Mouse (Mus musculus): ENCODE data around the gene Kctd7. TPM values are rescaled to one million over a fixed set of nuclear protein-coding genes. Genes with fewer than 3 reads are reported as not detected.

Gene Kctd7
- polyA plus RNA-seq, 1 experiment from 2014 or later = 3.7 TPM

GRCm38 (mm10) chr5:130154286-130154685 lies 9.6 kb downstream of the Kctd7 start:
- Histone ChIP-seq H3K4me1 (ENCODE audit: control insufficient read depth, insufficient read depth, low read length) (no peaks in the 10 kb centered on the region), H3K4me2 (ENCODE audit: low read depth, severe bottlenecking) (no peak overlapping the region), H3K9me3 (ENCODE audit: control insufficient read depth, low read length) (no peaks in the 10 kb centered on the region), H3K4me3 (ENCODE audit: low read depth, low read length) (no peak overlapping the region), H3K27ac (replicated peaks; ENCODE audit: low read depth, low read length) (no peak overlapping the region), H3K36me3 (ENCODE audit: control insufficient read depth, insufficient read depth, low read length) (peaks cover 4% of the 10 kb centered on the region; the same call in 1 of the 2 replicates), H3K9ac (ENCODE audit: low read length) (no peak overlapping the region), H3K27me3 (ENCODE audit: control insufficient read depth, insufficient read depth, low read length) (no peaks in the 10 kb centered on the region)
- ATAC-seq (ENCODE audit: insufficient number of reproducible peaks, low FRiP score, low TSS enrichment, low read depth) (no peak), DNase-seq (ENCODE audit: low spot score) (no peak)
- WGBS = 82% methylated on average over 2 of the region's 2 CpGs

GRCm38 (mm10) chr5:130158545-130158944 lies 13.9 kb downstream of the Kctd7 start:
- H3K4me2 ChIP-seq (ENCODE audit: low read depth, severe bottlenecking) = no peak overlapping the region
- 75% methylated on average over 4 of the region's 4 CpGs for WGBS
- no peaks in the 10 kb centered on the region for H3K9me3 ChIP-seq (ENCODE audit: control insufficient read depth, low read length)
- DNase-seq (ENCODE audit: low spot score) = no peak
- no peaks in the 10 kb centered on the region for H3K4me1 ChIP-seq (ENCODE audit: control insufficient read depth, insufficient read depth, low read length)
- no peak overlapping the region for H3K9ac ChIP-seq (ENCODE audit: low read length)
- no peak overlapping the region for H3K4me3 ChIP-seq (ENCODE audit: low read depth, low read length)
- H3K27me3 ChIP-seq (ENCODE audit: control insufficient read depth, insufficient read depth, low read length) = no peaks in the 10 kb centered on the region
- H3K27ac ChIP-seq (replicated peaks; ENCODE audit: low read depth, low read length) = no peak overlapping the region
- H3K36me3 ChIP-seq (ENCODE audit: control insufficient read depth, insufficient read depth, low read length) = no peaks in the 10 kb centered on the region
- no peak for ATAC-seq (ENCODE audit: insufficient number of reproducible peaks, low FRiP score, low TSS enrichment, low read depth)

- no peak for ATAC-seq (ENCODE audit: insufficient number of reproducible peaks, low FRiP score, low TSS enrichment, low read depth)
- WGBS = 72% methylated on average over 7 of the region's 7 CpGs
- Histone ChIP-seq H3K4me1 (ENCODE audit: control insufficient read depth, insufficient read depth, low read length) (no peaks in the 10 kb centered on the region), H3K27ac (replicated peaks; ENCODE audit: low read depth, low read length) (no peak overlapping the region), H3K9ac (ENCODE audit: low read length) (no peak overlapping the region), H3K9me3 (ENCODE audit: control insufficient read depth, low read length) (no peaks in the 10 kb centered on the region), H3K36me3 (ENCODE audit: control insufficient read depth, insufficient read depth, low read length) (no peaks in the 10 kb centered on the region), H3K4me2 (ENCODE audit: low read depth, severe bottlenecking) (no peak overlapping the region), H3K27me3 (ENCODE audit: control insufficient read depth, insufficient read depth, low read length) (no peaks in the 10 kb centered on the region), H3K4me3 (ENCODE audit: low read depth, low read length) (no peak overlapping the region)
- no peak for DNase-seq (ENCODE audit: low spot score)
These were observed 15.1 kb downstream of the Kctd7 start for GRCm38 (mm10) chr5:130159761-130160201.

- no peak overlapping the region for H3K9ac ChIP-seq (ENCODE audit: low read length)
- H3K4me2 ChIP-seq (ENCODE audit: low read depth, severe bottlenecking) = no peak overlapping the region
- no peak overlapping the region for H3K4me3 ChIP-seq (ENCODE audit: low read depth, low read length)
- H3K9me3 ChIP-seq (ENCODE audit: control insufficient read depth, low read length) = no peaks in the 10 kb centered on the region
- no peaks in the 10 kb centered on the region for H3K36me3 ChIP-seq (ENCODE audit: control insufficient read depth, insufficient read depth, low read length)
- peak; percentile 84 for DNase-seq (ENCODE audit: low spot score)
- no peak for ATAC-seq (ENCODE audit: insufficient number of reproducible peaks, low FRiP score, low TSS enrichment, low read depth)
- no peaks in the 10 kb centered on the region for H3K4me1 ChIP-seq (ENCODE audit: control insufficient read depth, insufficient read depth, low read length)
- whole genome bisulfite sequencing = 2% methylated on average over 7 of the region's 7 CpGs
- no peaks in the 10 kb centered on the region for H3K27me3 ChIP-seq (ENCODE audit: control insufficient read depth, insufficient read depth, low read length)
- no peak overlapping the region for H3K27ac ChIP-seq (replicated peaks; ENCODE audit: low read depth, low read length)
These were observed 19.0 kb downstream of the Kctd7 start for GRCm38 (mm10) chr5:130163670-130164069.

- no peaks in the 10 kb centered on the region for H3K27me3 ChIP-seq (ENCODE audit: control insufficient read depth, insufficient read depth, low read length)
- H3K9me3 ChIP-seq (ENCODE audit: control insufficient read depth, low read length) = no peaks in the 10 kb centered on the region
- no peak overlapping the region for H3K4me3 ChIP-seq (ENCODE audit: low read depth, low read length)
- 73% methylated on average over 4 of the region's 4 CpGs for WGBS
- no peaks in the 10 kb centered on the region for H3K4me1 ChIP-seq (ENCODE audit: control insufficient read depth, insufficient read depth, low read length)
- DNase-seq (ENCODE audit: low spot score) (no peak), ATAC-seq (ENCODE audit: insufficient number of reproducible peaks, low FRiP score, low TSS enrichment, low read depth) (no peak)
- H3K4me2 ChIP-seq (ENCODE audit: low read depth, severe bottlenecking) = no peak overlapping the region
- no peaks in the 10 kb centered on the region for H3K36me3 ChIP-seq (ENCODE audit: control insufficient read depth, insufficient read depth, low read length)
- H3K27ac ChIP-seq (replicated peaks; ENCODE audit: low read depth, low read length) = no peak overlapping the region
- no peak overlapping the region for H3K9ac ChIP-seq (ENCODE audit: low read length)
These were observed 20.6 kb downstream of the Kctd7 start for GRCm38 (mm10) chr5:130165213-130165612.

- Histone ChIP-seq H3K9me3 (ENCODE audit: control insufficient read depth, low read length) (no peaks in the 10 kb centered on the region), H3K9ac (ENCODE audit: low read length) (no peak overlapping the region), H3K4me2 (ENCODE audit: low read depth, severe bottlenecking) (no peak overlapping the region), H3K27me3 (ENCODE audit: control insufficient read depth, insufficient read depth, low read length) (no peaks in the 10 kb centered on the region), H3K27ac (replicated peaks; ENCODE audit: low read depth, low read length) (no peak overlapping the region), H3K4me1 (ENCODE audit: control insufficient read depth, insufficient read depth, low read length) (peaks cover 7% of the 10 kb centered on the region), H3K4me3 (ENCODE audit: low read depth, low read length) (no peak overlapping the region), H3K36me3 (ENCODE audit: control insufficient read depth, insufficient read depth, low read length) (no peaks in the 10 kb centered on the region)
- 78% methylated on average over 6 of the region's 6 CpGs for WGBS
- ATAC-seq (ENCODE audit: insufficient number of reproducible peaks, low FRiP score, low TSS enrichment, low read depth) (no peak), DNase-seq (ENCODE audit: low spot score) (no peak)
These were observed 24.4 kb downstream of the Kctd7 start for GRCm38 (mm10) chr5:130169109-130169508.

GRCm38 (mm10) chr5:130170666-130171422 lies 26.2 kb downstream of the Kctd7 start:
- H3K36me3 ChIP-seq (ENCODE audit: control insufficient read depth, insufficient read depth, low read length) = no peaks in the 10 kb centered on the region; the same call in 1 of the 2 replicates
- ATAC-seq (ENCODE audit: insufficient number of reproducible peaks, low FRiP score, low TSS enrichment, low read depth) = no peak
- H3K27me3 ChIP-seq (ENCODE audit: control insufficient read depth, insufficient read depth, low read length) = no peaks in the 10 kb centered on the region
- 16% methylated on average over 6 of the region's 6 CpGs for WGBS
- peak overlapping the region; percentile 84 for H3K9ac ChIP-seq (ENCODE audit: low read length)
- H3K4me1 ChIP-seq (ENCODE audit: control insufficient read depth, insufficient read depth, low read length) = peaks cover 7% of the 10 kb centered on the region
- H3K27ac ChIP-seq (replicated peaks; ENCODE audit: low read depth, low read length) = peak overlapping the region; percentile 77; the same call in 1 of the 2 replicates
- no peak for DNase-seq (ENCODE audit: low spot score)
- peak overlapping the region; percentile 91 for H3K4me3 ChIP-seq (ENCODE audit: low read depth, low read length)
- H3K4me2 ChIP-seq (ENCODE audit: low read depth, severe bottlenecking) = peak overlapping the region; percentile 63
- H3K9me3 ChIP-seq (ENCODE audit: control insufficient read depth, low read length) = no peaks in the 10 kb centered on the region

- H3K4me1 ChIP-seq (ENCODE audit: control insufficient read depth, insufficient read depth, low read length) = peaks cover 7% of the 10 kb centered on the region
- H3K27me3 ChIP-seq (ENCODE audit: control insufficient read depth, insufficient read depth, low read length) = no peaks in the 10 kb centered on the region
- no peaks in the 10 kb centered on the region for H3K9me3 ChIP-seq (ENCODE audit: control insufficient read depth, low read length)
- peak within 1 kb of the TSS; percentile 77 for H3K27ac ChIP-seq (replicated peaks; ENCODE audit: low read depth, low read length)
- peak within 1 kb of the TSS; percentile 91 for H3K4me3 ChIP-seq (ENCODE audit: low read depth, low read length)
- peak; percentile 93 for DNase-seq (ENCODE audit: low spot score)
- WGBS = under 1% methylated on average over 52 of the region's 62 CpGs
- peak; percentile 91 for ATAC-seq (ENCODE audit: insufficient number of reproducible peaks, low FRiP score, low TSS enrichment, low read depth)
- peak within 1 kb of the TSS; percentile 84 for H3K9ac ChIP-seq (ENCODE audit: low read length)
- peak within 1 kb of the TSS; percentile 63 for H3K4me2 ChIP-seq (ENCODE audit: low read depth, severe bottlenecking)
- peaks cover 2% of the 10 kb centered on the region; the same call in 1 of the 2 replicates for H3K36me3 ChIP-seq (ENCODE audit: control insufficient read depth, insufficient read depth, low read length)
These were observed 26.8 kb downstream of the Kctd7 start, which contains the start of gene Rabgef1 for GRCm38 (mm10) chr5:130171423-130171954. Rabgef1 (plus strand) TSS chr5:130171798.
